Mouse (Mus musculus) ovary, postnatal 10 days (tissue): ENCODE data around the gene Hoxa7.

Source experiments
- DNase-seq: peaks from one replicate; pipeline ENCODE4 v3.0.0; 2022; ENCODE audit warnings: low spot score

Hoxa7 gene

GRCm38 (mm10) chr6:52221337-52221992 lies at the start of gene Hoxa7:
Hoxa7 (minus strand) TSS chr6:52221854.
- DNase-seq: peak; percentile 94

GRCm38 (mm10) chr6:52270494-52271480 lies 49.1 kb upstream of the Hoxa7 start:
- DNase-seq: no peak

GRCm38 (mm10) chr6:52268756-52269155 lies 47.1 kb upstream of the Hoxa7 start:
- no peak for DNase-seq

GRCm38 (mm10) chr6:52268341-52268740 lies 46.7 kb upstream of the Hoxa7 start:
- DNase-seq: no peak

- DNase-seq: no peak
Observed at GRCm38 (mm10) chr6:52267691-52268090, 46.0 kb upstream of the Hoxa7 start.

- no peak for DNase-seq
Observed at GRCm38 (mm10) chr6:52267221-52267620, 45.6 kb upstream of the Hoxa7 start.

- no peak for DNase-seq
Observed at GRCm38 (mm10) chr6:52266666-52266985, 45.0 kb upstream of the Hoxa7 start.

GRCm38 (mm10) chr6:52265913-52266665 lies 44.4 kb upstream of the Hoxa7 start:
- no peak for DNase-seq

GRCm38 (mm10) chr6:52265306-52265912 lies 43.8 kb upstream of the Hoxa7 start:
- no peak for DNase-seq

- DNase-seq: no peak
Observed at GRCm38 (mm10) chr6:52264106-52264790, 42.6 kb upstream of the Hoxa7 start.

- DNase-seq: no peak
Observed at GRCm38 (mm10) chr6:52263321-52263585, 41.6 kb upstream of the Hoxa7 start.

GRCm38 (mm10) chr6:52262463-52263320 lies 41.0 kb upstream of the Hoxa7 start:
- DNase-seq: no peak

- DNase-seq: no peak
Observed at GRCm38 (mm10) chr6:52261751-52262462, 40.3 kb upstream of the Hoxa7 start.

- no peak for DNase-seq
Observed at GRCm38 (mm10) chr6:52260654-52261575, 39.3 kb upstream of the Hoxa7 start, which contains the start of gene Hoxa13. Hoxa13 (minus strand) TSS chr6:52260880.

- DNase-seq: no peak
Observed at GRCm38 (mm10) chr6:52259811-52260261, 38.2 kb upstream of the Hoxa7 start.

- DNase-seq: no peak
Observed at GRCm38 (mm10) chr6:52259081-52259790, 37.6 kb upstream of the Hoxa7 start.

GRCm38 (mm10) chr6:52256956-52257355 lies 35.3 kb upstream of the Hoxa7 start:
- DNase-seq: no peak
